Mouse (Mus musculus): Measurements from ENCODE around the gene Ncbp2. TPM values are rescaled to one million over a fixed set of nuclear protein-coding genes. Genes with fewer than 3 reads are reported as not detected.

Gene Ncbp2
- polyA plus RNA-seq, 1 experiment from 2014 or later = 103 TPM

GRCm38 (mm10) chr16:31992039-31992438, 43.7 kb downstream of the Ncbp2 start:
- Histone ChIP-seq H3K9ac (ENCODE audit: low read length) (no peak overlapping the region), H3K27me3 (replicated peaks; ENCODE audit: control insufficient read depth, insufficient read depth, low read length) (no peaks in the 10 kb centered on the region), H3K36me3 (ENCODE audit: control insufficient read depth, insufficient read depth, low read length) (peaks cover 34% of the 10 kb centered on the region), H3K27ac (ENCODE audit: low read depth, low read length) (no peak overlapping the region), H3K9me3 (replicated peaks; ENCODE audit: control insufficient read depth, low read length) (no peaks in the 10 kb centered on the region), H3K4me1 (ENCODE audit: control insufficient read depth, insufficient read depth, low read length) (no peaks in the 10 kb centered on the region), H3K4me3 (ENCODE audit: low read depth, low read length) (no peak overlapping the region), H3K4me2 (ENCODE audit: low read length) (no peak overlapping the region)
- 63% methylated on average over 1 of the region's 1 CpGs for WGBS
- DNase-seq (ENCODE audit: low spot score) = no peak
- no peak for ATAC-seq

GRCm38 (mm10) chr16:31993195-31993594, 44.9 kb downstream of the Ncbp2 start:
- H3K27me3 ChIP-seq (replicated peaks; ENCODE audit: control insufficient read depth, insufficient read depth, low read length) = no peaks in the 10 kb centered on the region
- H3K4me3 ChIP-seq (ENCODE audit: low read depth, low read length) = no peak overlapping the region
- H3K27ac ChIP-seq (ENCODE audit: low read depth, low read length) = no peak overlapping the region
- ATAC-seq (no peak), DNase-seq (ENCODE audit: low spot score) (no peak)
- H3K36me3 ChIP-seq (ENCODE audit: control insufficient read depth, insufficient read depth, low read length) = peaks cover 29% of the 10 kb centered on the region
- no peaks in the 10 kb centered on the region for H3K4me1 ChIP-seq (ENCODE audit: control insufficient read depth, insufficient read depth, low read length)
- H3K9me3 ChIP-seq (replicated peaks; ENCODE audit: control insufficient read depth, low read length) = no peaks in the 10 kb centered on the region
- WGBS = 95% methylated on average over 4 of the region's 4 CpGs
- no peak overlapping the region for H3K9ac ChIP-seq (ENCODE audit: low read length)
- no peak overlapping the region for H3K4me2 ChIP-seq (ENCODE audit: low read length)

- DNase-seq (ENCODE audit: low spot score) = no peak
- peaks cover 22% of the 10 kb centered on the region for H3K36me3 ChIP-seq (ENCODE audit: control insufficient read depth, insufficient read depth, low read length)
- H3K4me3 ChIP-seq (ENCODE audit: low read depth, low read length) = no peak overlapping the region
- H3K27me3 ChIP-seq (replicated peaks; ENCODE audit: control insufficient read depth, insufficient read depth, low read length) = no peaks in the 10 kb centered on the region
- no peak overlapping the region for H3K4me2 ChIP-seq (ENCODE audit: low read length)
- no peaks in the 10 kb centered on the region for H3K4me1 ChIP-seq (ENCODE audit: control insufficient read depth, insufficient read depth, low read length)
- H3K27ac ChIP-seq (ENCODE audit: low read depth, low read length) = no peak overlapping the region
- H3K9me3 ChIP-seq (replicated peaks; ENCODE audit: control insufficient read depth, low read length) = no peaks in the 10 kb centered on the region
- no peak overlapping the region for H3K9ac ChIP-seq (ENCODE audit: low read length)
- ATAC-seq = no peak
Measured at GRCm38 (mm10) chr16:31993946-31994345, 45.6 kb downstream of the Ncbp2 start.

GRCm38 (mm10) chr16:31996371-31996770, 48.1 kb downstream of the Ncbp2 start:
- no peak overlapping the region for H3K9ac ChIP-seq (ENCODE audit: low read length)
- H3K4me3 ChIP-seq (ENCODE audit: low read depth, low read length) = no peak overlapping the region
- H3K27ac ChIP-seq (ENCODE audit: low read depth, low read length) = no peak overlapping the region
- peaks cover 9% of the 10 kb centered on the region; the same call in 1 of the 2 replicates for H3K36me3 ChIP-seq (ENCODE audit: control insufficient read depth, insufficient read depth, low read length)
- 92% methylated on average over 5 of the region's 5 CpGs for WGBS
- H3K27me3 ChIP-seq (replicated peaks; ENCODE audit: control insufficient read depth, insufficient read depth, low read length) = no peaks in the 10 kb centered on the region
- H3K4me1 ChIP-seq (ENCODE audit: control insufficient read depth, insufficient read depth, low read length) = no peaks in the 10 kb centered on the region; the same call in 1 of the 2 replicates
- DNase-seq (ENCODE audit: low spot score) = no peak
- H3K4me2 ChIP-seq (ENCODE audit: low read length) = no peak overlapping the region
- no peak for ATAC-seq
- H3K9me3 ChIP-seq (replicated peaks; ENCODE audit: control insufficient read depth, low read length) = no peaks in the 10 kb centered on the region

GRCm38 (mm10) chr16:32002509-32003477, 54.5 kb downstream of the Ncbp2 start, which contains the start of gene Senp5:
Gene Senp5, minus strand, starts transcription at chr16:32003287.
- Histone ChIP-seq H3K9ac (ENCODE audit: low read length) (peak within 1 kb of the TSS; percentile 88), H3K27ac (ENCODE audit: low read depth, low read length) (peak within 1 kb of the TSS; percentile 58; the same call in 1 of the 2 replicates), H3K4me2 (ENCODE audit: low read length) (peak within 1 kb of the TSS; percentile 89), H3K4me1 (ENCODE audit: control insufficient read depth, insufficient read depth, low read length) (peaks cover 13% of the 10 kb centered on the region), H3K36me3 (ENCODE audit: control insufficient read depth, insufficient read depth, low read length) (no peaks in the 10 kb centered on the region; the same call in 1 of the 2 replicates), H3K27me3 (replicated peaks; ENCODE audit: control insufficient read depth, insufficient read depth, low read length) (no peaks in the 10 kb centered on the region), H3K4me3 (ENCODE audit: low read depth, low read length) (peak within 1 kb of the TSS; percentile 87), H3K9me3 (replicated peaks; ENCODE audit: control insufficient read depth, low read length) (no peaks in the 10 kb centered on the region)
- ATAC-seq = peak; percentile 96
- DNase-seq (ENCODE audit: low spot score) = peak; percentile 95
- under 1% methylated on average over 60 of the region's 66 CpGs for WGBS

GRCm38 (mm10) chr16:32004731-32005130, 56.4 kb downstream of the Ncbp2 start:
- Histone ChIP-seq H3K27me3 (replicated peaks; ENCODE audit: control insufficient read depth, insufficient read depth, low read length) (no peaks in the 10 kb centered on the region), H3K9me3 (replicated peaks; ENCODE audit: control insufficient read depth, low read length) (no peaks in the 10 kb centered on the region), H3K36me3 (ENCODE audit: control insufficient read depth, insufficient read depth, low read length) (no peaks in the 10 kb centered on the region; the same call in 1 of the 2 replicates), H3K9ac (ENCODE audit: low read length) (no peak overlapping the region), H3K4me1 (ENCODE audit: control insufficient read depth, insufficient read depth, low read length) (peaks cover 13% of the 10 kb centered on the region), H3K4me3 (ENCODE audit: low read depth, low read length) (no peak overlapping the region), H3K27ac (ENCODE audit: low read depth, low read length) (no peak overlapping the region), H3K4me2 (ENCODE audit: low read length) (no peak overlapping the region)
- WGBS = 99% methylated on average over 3 of the region's 3 CpGs
- no peak for DNase-seq (ENCODE audit: low spot score)
- no peak for ATAC-seq

- no peak for ATAC-seq
- WGBS = 78% methylated on average over 10 of the region's 10 CpGs
- Histone ChIP-seq H3K4me3 (ENCODE audit: low read depth, low read length) (no peak overlapping the region), H3K4me1 (ENCODE audit: control insufficient read depth, insufficient read depth, low read length) (peaks cover under 1% of the 10 kb centered on the region), H3K27ac (ENCODE audit: low read depth, low read length) (no peak overlapping the region), H3K27me3 (replicated peaks; ENCODE audit: control insufficient read depth, insufficient read depth, low read length) (no peaks in the 10 kb centered on the region), H3K36me3 (ENCODE audit: control insufficient read depth, insufficient read depth, low read length) (no peaks in the 10 kb centered on the region), H3K4me2 (ENCODE audit: low read length) (no peak overlapping the region), H3K9me3 (replicated peaks; ENCODE audit: control insufficient read depth, low read length) (no peaks in the 10 kb centered on the region), H3K9ac (ENCODE audit: low read length) (no peak overlapping the region)
- DNase-seq (ENCODE audit: low spot score) = no peak
Measured at GRCm38 (mm10) chr16:32008529-32009293, 60.4 kb downstream of the Ncbp2 start.

- Histone ChIP-seq H3K27ac (ENCODE audit: low read depth, low read length) (no peak overlapping the region), H3K27me3 (replicated peaks; ENCODE audit: control insufficient read depth, insufficient read depth, low read length) (no peaks in the 10 kb centered on the region), H3K9me3 (replicated peaks; ENCODE audit: control insufficient read depth, low read length) (no peaks in the 10 kb centered on the region), H3K4me3 (ENCODE audit: low read depth, low read length) (no peak overlapping the region), H3K4me2 (ENCODE audit: low read length) (no peak overlapping the region), H3K36me3 (ENCODE audit: control insufficient read depth, insufficient read depth, low read length) (no peaks in the 10 kb centered on the region), H3K4me1 (ENCODE audit: control insufficient read depth, insufficient read depth, low read length) (no peaks in the 10 kb centered on the region), H3K9ac (ENCODE audit: low read length) (no peak overlapping the region)
- peak; percentile 13 for DNase-seq (ENCODE audit: low spot score)
- peak; percentile 34; the same call in 1 of the 2 replicates for ATAC-seq
- 47% methylated on average over 5 of the region's 5 CpGs for WGBS
Measured at GRCm38 (mm10) chr16:32009913-32010312, 61.6 kb downstream of the Ncbp2 start.
